Mouse (Mus musculus) forebrain, embryonic 13.5 days (tissue): Measurements from ENCODE around the gene Psmg1. TPM values are rescaled to one million over a fixed set of nuclear protein-coding genes. Genes with fewer than 3 reads are reported as not detected.
"Not testable (repeated sequence)": the region's sequence is repeated elsewhere in the genome, so short reads cannot be mapped to it uniquely, and the experiment has no call there.

ENCODE experiments used
- ATAC-seq: fragments of 200-750 bp; cut with Nextera tagmentation; 2 replicates; pipeline ENCODE4 v1.8.0; 2017
- H3K27ac ChIP-seq: fragments of 300-500 bp; sonication (generic); 2 replicates; pipeline ENCODE4 v1.5.1; 2015; ENCODE audit warnings: inconsistent platforms, mild to moderate bottlenecking, moderate library complexity
- H3K27me3 ChIP-seq: fragments of 300-500 bp; sonication (generic); 2 replicates; pipeline ENCODE4 v1.6.1; 2015; ENCODE audit warnings: mild to moderate bottlenecking, inconsistent platforms
- H3K36me3 ChIP-seq: fragments of 300-500 bp; sonication (generic); 2 replicates; pipeline ENCODE4 v1.6.1; 2015; ENCODE audit warnings: mild to moderate bottlenecking, inconsistent platforms; ENCODE audit not compliant: poor library complexity, severe bottlenecking
- H3K4me1 ChIP-seq: fragments of 300-500 bp; sonication (generic); 2 replicates; pipeline ENCODE4 v1.6.1; 2015; ENCODE audit warnings: inconsistent platforms
- H3K4me2 ChIP-seq: fragments of 300-500 bp; sonication (generic); 2 replicates; pipeline ENCODE4 v1.6.1; 2015; ENCODE audit warnings: inconsistent platforms, mild to moderate bottlenecking, moderate library complexity
- H3K4me3 ChIP-seq: fragments of 300-500 bp; sonication (generic); 2 replicates; pipeline ENCODE4 v1.5.1; 2015; ENCODE audit warnings: mild to moderate bottlenecking, inconsistent platforms
- H3K9ac ChIP-seq: fragments of 300-500 bp; sonication (generic); 2 replicates; pipeline ENCODE4 v1.6.1; 2015; ENCODE audit warnings: mild to moderate bottlenecking, inconsistent platforms
- H3K9me3 ChIP-seq: fragments of 300-500 bp; sonication (generic); replicated peaks from 2 replicates; pipeline ENCODE4 v1.6.1; 2016; ENCODE audit warnings: inconsistent platforms
- WGBS: fragments of 180-500 bp; shearing (Covaris S2); methylation state at CpG from one replicate; pipeline ENCODE4 v1.1.7; 2015; 5-methylcytosine and 5-hydroxymethylcytosine counted together
- polyA plus RNA-seq: library from polyadenylated mRNA; unstranded; fragments of >200 nt; fragmentation: Nextera tagmentation; extraction: Ambion mirVana; gene quantifications from 2 replicates; pipeline ENCODE4 v1.2.1, GENCODE M21; 2015

Gene Psmg1
- polyA plus RNA-seq, 1 experiment from 2014 or later, result 63.5 TPM

DNA sequence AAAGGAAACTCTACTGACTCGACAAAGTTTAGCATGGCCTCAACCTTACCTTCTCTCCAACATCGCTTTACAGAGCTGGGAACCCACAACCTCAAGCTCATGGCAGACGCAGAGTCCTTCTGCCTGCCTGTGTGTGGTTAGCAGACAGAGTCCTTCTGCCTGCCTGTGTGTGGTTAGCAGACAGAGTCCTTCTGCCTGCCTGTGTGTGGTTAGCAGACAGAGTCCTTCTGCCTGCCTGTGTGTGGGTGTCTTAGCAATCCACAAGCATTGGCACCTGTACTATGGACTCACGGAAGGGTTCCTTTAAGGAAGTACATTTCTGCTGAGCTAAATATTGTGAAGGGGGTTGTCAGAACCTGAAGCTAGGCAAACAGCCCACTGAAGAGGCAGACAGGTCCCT lies 3.8 kb upstream of the Psmg1 start:
- not testable (repeated sequence) for H3K4me2 ChIP-seq, H3K27ac ChIP-seq, ATAC-seq, H3K9me3 ChIP-seq, H3K27me3 ChIP-seq, H3K9ac ChIP-seq, H3K4me3 ChIP-seq
- 93% methylated on average over 4 of the region's 4 CpGs for WGBS
- Histone ChIP-seq H3K36me3 (peaks cover 42% of the 10 kb centered on the region), H3K4me1 (peaks cover 13% of the 10 kb centered on the region)

DNA sequence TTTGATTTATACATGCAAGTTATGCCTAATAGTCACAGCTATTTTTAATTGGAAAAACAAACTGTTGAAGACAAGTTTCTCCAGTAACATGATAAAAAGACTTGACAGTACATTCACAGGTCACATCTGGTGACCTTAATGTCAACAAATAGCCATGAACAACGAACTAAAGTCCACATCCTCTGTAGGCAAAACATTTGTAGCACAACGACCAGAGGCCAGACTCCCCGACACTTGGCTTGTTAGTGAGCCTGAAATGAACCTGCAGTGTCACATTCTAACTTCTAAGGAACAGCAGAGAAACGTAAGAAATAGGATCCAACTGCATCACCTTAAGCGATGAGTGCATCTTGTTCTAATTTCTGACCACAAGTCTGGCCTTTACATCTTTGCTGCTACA lies 1.8 kb upstream of the Psmg1 start:
- Histone ChIP-seq H3K4me1 (peaks cover 17% of the 10 kb centered on the region), H3K9ac (no peak overlapping the region), H3K4me2 (no peak overlapping the region), H3K36me3 (peaks cover 36% of the 10 kb centered on the region), H3K9me3 (no peaks in the 10 kb centered on the region), H3K27ac (no peak overlapping the region), H3K4me3 (no peak overlapping the region), H3K27me3 (no peaks in the 10 kb centered on the region)
- 88% methylated on average over 5 of the region's 5 CpGs for WGBS
- no peak for ATAC-seq

DNA sequence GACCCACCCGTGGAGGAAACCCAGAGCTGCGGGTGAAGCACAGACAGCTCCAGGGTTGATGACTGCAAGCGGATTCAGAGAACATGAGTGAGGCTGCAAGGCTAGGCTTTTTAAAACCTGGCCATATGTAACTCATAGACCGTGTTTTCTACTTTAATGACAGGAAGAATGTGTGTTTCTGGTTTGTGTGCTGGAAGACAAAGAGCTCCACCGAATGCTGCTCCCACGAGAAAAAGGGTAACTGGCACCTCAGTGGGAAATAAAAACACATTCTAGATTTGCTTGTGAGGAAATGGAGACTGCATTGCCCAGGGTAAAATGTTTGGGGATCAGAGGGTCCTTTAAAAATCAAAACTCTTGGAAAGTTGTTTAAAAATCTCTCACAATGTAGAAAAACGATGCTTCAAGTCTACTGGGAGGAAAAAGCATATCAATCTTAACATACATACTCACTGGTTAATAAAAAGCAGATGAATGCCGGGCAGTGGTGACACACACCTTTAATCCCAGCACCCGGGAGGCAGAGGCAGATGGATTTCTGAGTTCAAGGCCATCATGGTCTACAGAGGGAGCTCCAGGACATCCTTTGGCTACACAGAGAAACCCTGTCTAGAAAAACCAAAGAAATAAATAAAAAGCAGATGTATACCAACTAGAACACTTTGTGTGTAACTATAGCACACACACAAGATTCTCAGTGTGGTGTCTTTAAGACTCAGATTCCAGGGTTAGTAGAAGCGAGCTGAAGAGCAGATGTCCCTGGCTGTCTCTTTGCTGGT lies 551 bp upstream of the Psmg1 start:
- H3K36me3 ChIP-seq, result peaks cover 35% of the 10 kb centered on the region
- no peaks in the 10 kb centered on the region for H3K9me3 ChIP-seq
- WGBS, result 9% methylated on average over 10 of the region's 10 CpGs
- ATAC-seq, result no peak
- H3K4me1 ChIP-seq, result peaks cover 17% of the 10 kb centered on the region
- H3K9ac ChIP-seq, result peak overlapping the region; percentile 87
- peak overlapping the region; percentile 78 for H3K27ac ChIP-seq
- no peaks in the 10 kb centered on the region for H3K27me3 ChIP-seq
- H3K4me2 ChIP-seq, result peak overlapping the region; percentile 78
- H3K4me3 ChIP-seq, result peak overlapping the region; percentile 70

DNA sequence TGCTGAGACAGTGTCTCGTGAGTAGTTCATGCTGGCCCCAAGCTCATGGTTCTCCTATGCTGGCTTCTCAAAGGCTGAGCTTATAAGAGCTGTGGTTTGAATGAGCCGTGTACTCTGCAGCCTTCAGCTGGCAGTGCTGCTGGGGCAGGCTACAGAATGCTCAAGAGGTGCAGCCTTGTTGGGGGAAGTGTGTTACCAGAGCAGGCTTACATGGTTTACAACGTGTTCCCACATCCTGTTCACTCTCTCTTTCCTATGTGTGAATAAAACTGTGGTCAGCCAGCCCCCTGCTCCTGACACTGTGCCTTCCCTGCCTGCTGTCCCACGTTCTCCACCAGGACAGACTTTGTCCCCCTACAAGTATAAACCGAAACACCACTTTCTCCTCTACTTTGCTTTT lies 5.8 kb downstream of the Psmg1 start:
- Histone ChIP-seq H3K4me1 (peaks cover 7% of the 10 kb centered on the region), H3K27me3 (no peaks in the 10 kb centered on the region), H3K27ac (no peak overlapping the region), H3K36me3 (peaks cover 55% of the 10 kb centered on the region), H3K4me3 (no peak overlapping the region), H3K4me2 (no peak overlapping the region), H3K9me3 (no peaks in the 10 kb centered on the region), H3K9ac (no peak overlapping the region)
- 89% methylated on average over 5 of the region's 5 CpGs for WGBS
- ATAC-seq, result no peak

DNA sequence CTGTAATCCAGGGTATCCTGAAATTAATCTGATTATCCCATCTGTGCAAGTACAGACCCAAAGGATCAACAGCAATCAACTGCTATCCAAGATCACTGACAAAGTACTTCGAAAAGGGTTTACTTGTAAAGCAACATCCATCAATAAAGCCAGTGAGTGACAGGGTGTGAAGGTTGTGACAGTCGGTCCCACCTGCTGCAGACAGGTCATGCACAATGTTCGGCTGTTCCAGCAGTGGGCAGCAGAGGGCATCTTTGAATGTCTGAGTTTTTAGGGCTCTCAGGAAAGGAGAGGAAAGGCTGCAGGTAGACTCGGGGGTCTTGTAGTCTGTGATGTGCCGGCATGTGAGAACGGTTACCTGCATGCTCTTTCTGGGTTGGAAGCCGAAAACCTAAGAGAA lies 7.2 kb downstream of the Psmg1 start:
- no peaks in the 10 kb centered on the region for H3K27me3 ChIP-seq
- H3K4me3 ChIP-seq, result no peak overlapping the region
- H3K9ac ChIP-seq, result no peak overlapping the region
- H3K4me2 ChIP-seq, result no peak overlapping the region
- H3K36me3 ChIP-seq, result peaks cover 64% of the 10 kb centered on the region
- H3K27ac ChIP-seq, result no peak overlapping the region
- no peaks in the 10 kb centered on the region for H3K4me1 ChIP-seq
- H3K9me3 ChIP-seq, result no peaks in the 10 kb centered on the region
- no peak for ATAC-seq
- WGBS, result 86% methylated on average over 7 of the region's 7 CpGs

DNA sequence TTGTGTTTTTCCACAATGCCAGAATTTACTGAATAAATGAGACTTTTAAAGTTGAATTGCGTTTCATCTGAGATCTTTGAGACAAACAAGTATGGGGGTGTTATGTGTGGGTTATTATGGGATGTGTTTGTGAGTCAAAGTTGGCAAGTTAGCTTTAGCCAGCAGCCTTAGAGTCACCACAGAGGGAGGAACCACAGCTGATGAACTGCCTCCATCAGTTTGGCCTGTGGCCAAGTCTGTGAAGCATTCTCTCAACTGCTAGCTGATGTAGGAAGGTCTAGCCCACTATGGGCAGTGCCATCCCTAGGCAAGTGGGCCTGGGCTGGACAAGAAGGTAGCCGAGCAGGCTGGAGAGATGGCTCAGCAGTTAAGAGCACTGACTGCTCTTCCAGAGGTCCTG lies 19.9 kb downstream of the Psmg1 start:
- no peak overlapping the region for H3K4me3 ChIP-seq
- 83% methylated on average over 2 of the region's 2 CpGs for WGBS
- no peaks in the 10 kb centered on the region for H3K4me1 ChIP-seq
- no peaks in the 10 kb centered on the region for H3K27me3 ChIP-seq
- no peak overlapping the region for H3K27ac ChIP-seq
- H3K4me2 ChIP-seq, result no peak overlapping the region
- no peak overlapping the region for H3K9ac ChIP-seq
- no peak for ATAC-seq
- no peaks in the 10 kb centered on the region for H3K9me3 ChIP-seq
- H3K36me3 ChIP-seq, result no peaks in the 10 kb centered on the region

DNA sequence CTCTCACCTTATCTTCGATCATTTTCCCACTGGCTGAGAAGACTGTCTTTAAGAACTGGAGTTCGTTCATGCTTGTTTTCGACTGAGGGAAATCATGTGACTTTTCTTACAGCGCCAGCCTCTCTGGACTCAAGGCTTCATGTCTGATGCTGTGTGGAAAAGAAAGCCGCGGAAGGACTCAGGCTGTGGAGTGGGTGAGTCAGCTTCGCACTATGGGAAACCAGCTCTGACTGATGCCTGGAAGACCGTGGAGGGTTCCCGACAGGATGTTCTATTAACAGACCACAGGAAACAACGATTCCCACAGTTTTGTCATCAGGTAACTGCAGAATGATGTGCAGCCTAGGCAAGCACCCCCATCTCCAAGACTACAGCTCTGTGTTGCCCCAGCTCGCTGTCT lies 23.3 kb downstream of the Psmg1 start:
- Histone ChIP-seq H3K9ac (no peak overlapping the region), H3K9me3 (no peaks in the 10 kb centered on the region), H3K4me2 (no peak overlapping the region), H3K4me3 (no peak overlapping the region), H3K4me1 (no peaks in the 10 kb centered on the region), H3K27me3 (no peaks in the 10 kb centered on the region), H3K27ac (no peak overlapping the region), H3K36me3 (no peaks in the 10 kb centered on the region)
- 93% methylated on average over 11 of the region's 11 CpGs for WGBS
- no peak for ATAC-seq

DNA sequence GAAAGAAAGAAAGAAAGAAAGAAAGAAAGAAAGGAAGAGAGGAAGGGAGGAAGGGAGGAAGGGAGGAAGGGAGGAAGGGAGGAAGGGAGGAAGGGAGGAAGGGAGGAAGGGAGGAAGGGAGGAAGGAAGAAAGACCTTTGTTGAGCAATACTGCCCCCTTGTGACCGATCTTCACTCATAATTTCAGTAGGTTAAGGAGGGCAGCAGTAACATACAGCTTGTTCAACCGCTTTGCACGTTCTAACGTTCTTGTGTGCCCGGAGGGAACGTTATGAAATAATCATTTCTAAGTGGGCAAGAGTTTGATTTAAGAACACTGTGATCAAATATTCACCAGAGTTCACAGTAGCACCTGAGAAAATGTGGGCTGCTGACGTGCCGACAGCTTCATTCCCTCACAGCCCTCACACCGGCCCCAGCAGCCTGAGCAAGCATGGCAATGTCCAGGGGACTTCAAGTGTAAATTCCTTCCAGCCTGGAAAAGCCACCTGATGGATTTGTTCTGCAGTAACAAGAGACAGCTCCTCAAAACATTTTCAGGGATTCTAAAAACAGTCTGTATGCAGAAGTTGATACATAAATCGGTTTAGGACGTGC lies 26.2 kb downstream of the Psmg1 start:
- H3K27me3 ChIP-seq, result no peaks in the 10 kb centered on the region
- no peak overlapping the region for H3K27ac ChIP-seq
- no peak overlapping the region for H3K4me2 ChIP-seq
- no peaks in the 10 kb centered on the region for H3K4me1 ChIP-seq
- no peak overlapping the region for H3K9ac ChIP-seq
- H3K9me3 ChIP-seq, result no peaks in the 10 kb centered on the region
- H3K36me3 ChIP-seq, result no peaks in the 10 kb centered on the region
- WGBS, result 58% methylated on average over 11 of the region's 11 CpGs
- H3K4me3 ChIP-seq, result no peak overlapping the region
- no peak for ATAC-seq

DNA sequence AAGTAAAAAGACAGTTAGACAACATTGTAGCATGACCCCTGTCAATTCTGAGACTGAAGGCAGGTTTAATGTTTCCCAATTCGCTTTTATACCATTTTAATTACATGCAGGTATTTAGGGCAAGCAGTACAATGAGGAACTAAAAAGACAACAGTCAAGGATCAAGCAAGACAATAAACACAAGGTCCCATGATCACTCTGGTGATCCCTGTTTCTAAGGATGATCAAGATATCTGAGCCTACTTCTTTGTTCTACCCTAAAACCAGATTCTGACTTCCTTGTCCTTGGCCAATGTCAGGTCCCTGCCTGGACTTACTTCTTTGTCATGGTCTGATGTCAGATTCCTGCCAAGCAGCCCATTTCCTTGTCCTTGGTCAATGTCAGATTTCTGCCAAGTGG lies 29.3 kb downstream of the Psmg1 start:
- H3K36me3 ChIP-seq, H3K27ac ChIP-seq, H3K4me1 ChIP-seq, H3K9ac ChIP-seq, H3K4me2 ChIP-seq, H3K4me3 ChIP-seq, H3K9me3 ChIP-seq, ATAC-seq, H3K27me3 ChIP-seq: not testable (repeated sequence)
- WGBS, result 68% methylated on average over 1 of the region's 1 CpGs

DNA sequence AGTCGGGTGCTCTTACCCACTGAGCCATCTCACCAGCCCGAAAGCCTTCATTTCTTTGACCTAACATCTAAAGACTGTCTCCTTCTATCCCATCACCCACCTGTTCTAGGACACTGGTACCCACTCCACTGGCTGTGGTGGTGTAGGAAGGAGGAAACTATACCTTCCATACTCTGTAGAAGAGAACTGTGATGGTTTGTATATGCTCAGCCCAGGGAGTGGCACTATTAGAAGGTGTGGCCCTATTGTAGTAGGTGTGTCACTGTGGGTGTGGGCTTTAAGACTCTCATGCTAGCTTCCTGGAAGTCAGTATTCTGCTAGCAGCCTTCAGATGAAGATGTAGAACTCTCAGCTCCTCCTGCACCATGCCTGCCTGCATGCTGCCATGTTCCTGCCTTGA lies 30.1 kb downstream of the Psmg1 start:
- not testable (repeated sequence) for H3K4me3 ChIP-seq, H3K27me3 ChIP-seq, H3K4me2 ChIP-seq, H3K9ac ChIP-seq, H3K27ac ChIP-seq, H3K4me1 ChIP-seq, H3K36me3 ChIP-seq, ATAC-seq, H3K9me3 ChIP-seq
- WGBS, result 92% methylated on average over 2 of the region's 2 CpGs

DNA sequence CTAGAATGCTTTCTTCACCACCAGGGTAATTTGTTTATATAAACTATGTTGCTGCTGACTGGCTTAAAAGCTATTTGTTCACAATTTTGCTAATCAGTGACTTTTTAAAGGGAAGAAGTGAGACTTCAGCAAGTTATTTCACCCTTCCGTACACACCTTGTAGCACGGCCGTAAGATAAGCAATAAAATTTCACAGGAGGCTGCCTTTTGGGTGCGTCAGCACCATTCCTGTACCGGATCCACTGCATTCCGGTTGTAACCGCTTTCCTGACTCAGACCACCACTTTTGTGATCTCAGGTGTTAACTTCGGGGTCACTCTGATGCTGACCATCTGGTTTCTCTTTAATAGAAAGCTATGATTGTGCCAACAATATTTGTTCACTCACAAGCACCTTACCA lies 32.7 kb downstream of the Psmg1 start:
- H3K36me3 ChIP-seq, result no peaks in the 10 kb centered on the region
- H3K9ac ChIP-seq, result no peak overlapping the region
- ATAC-seq, result no peak
- no peak overlapping the region for H3K27ac ChIP-seq
- peaks cover 2% of the 10 kb centered on the region; the same call in 1 of the 2 replicates for H3K9me3 ChIP-seq
- WGBS, result 93% methylated on average over 8 of the region's 8 CpGs
- no peaks in the 10 kb centered on the region for H3K27me3 ChIP-seq
- H3K4me3 ChIP-seq, result no peak overlapping the region
- no peak overlapping the region for H3K4me2 ChIP-seq
- H3K4me1 ChIP-seq, result no peaks in the 10 kb centered on the region

DNA sequence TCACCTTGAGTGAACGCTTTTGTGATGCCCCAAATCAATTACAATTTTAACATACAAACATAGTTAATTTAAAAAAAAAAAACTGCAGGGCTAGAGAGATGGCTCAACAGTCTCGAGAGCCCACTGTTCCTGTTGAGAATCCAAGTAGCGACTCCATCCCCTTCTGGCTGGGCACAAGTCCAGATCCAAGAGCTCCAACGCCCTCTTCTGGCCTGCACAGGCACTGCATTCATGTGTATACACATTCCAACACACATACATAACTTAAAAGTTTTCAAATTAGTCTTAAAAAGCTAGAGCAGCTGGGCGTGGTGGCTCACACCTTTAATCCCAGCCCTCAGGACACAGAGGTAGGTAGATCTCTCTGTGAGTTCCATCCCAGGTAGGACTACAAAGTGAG lies 34.1 kb downstream of the Psmg1 start:
- no peak for ATAC-seq
- no peak overlapping the region for H3K4me3 ChIP-seq
- H3K36me3 ChIP-seq, result no peaks in the 10 kb centered on the region
- H3K9ac ChIP-seq, result no peak overlapping the region
- H3K4me1 ChIP-seq, result no peaks in the 10 kb centered on the region
- no peak overlapping the region for H3K27ac ChIP-seq
- H3K27me3 ChIP-seq, result no peaks in the 10 kb centered on the region
- no peak overlapping the region for H3K4me2 ChIP-seq
- peaks cover 2% of the 10 kb centered on the region; the same call in 1 of the 2 replicates for H3K9me3 ChIP-seq
- 65% methylated on average over 5 of the region's 5 CpGs for WGBS
